Mouse (Mus musculus) leukemia stem cell, adult 10-12 weeks (primary cell): ENCODE results near the gene Utrn. TPM values are rescaled to one million over a fixed set of nuclear protein-coding genes. Genes with fewer than 3 reads are reported as not detected.

Source experiments
- polyA plus RNA-seq: library from polyadenylated mRNA; stranded (reverse); fragments of >175 nt; gene quantifications from 2 replicates; pipeline ENCODE4 v1.2.3, GENCODE M21; 2012; ENCODE audit warnings: low replicate concordance

Utrn gene
- 0.98 and 1.3 TPM in 2 replicates for polyA plus RNA-seq

GRCm38 (mm10) chr10:12869029-12869671, at the start of gene Utrn:
Gene Utrn (minus strand): TSS chr10:12869365.

Other genes with a start within 250 kb of the Utrn start
- 16.3 and 17.3 TPM in 2 replicates for gene Stx11, start 94.9 kb upstream of the Utrn start, polyA plus RNA-seq
- gene Sf3b5, start 136.0 kb upstream of the Utrn start, polyA plus RNA-seq = 71.8 and 80.7 TPM in 2 replicates
- 0.11 and 0.21 TPM in 2 replicates for gene Plagl1, start 191.1 kb upstream of the Utrn start, polyA plus RNA-seq